Mouse (Mus musculus) spleen, embryonic (tissue): ENCODE data around the gene Stx1a.

Experiments
- CTCF ChIA-PET: fragments of 350-600 bp; sonication (Branson Sonifier 250); formaldehyde crosslinking; loops from one replicate; lab custom pipeline; 2022; lab: Charles Lee

The Stx1a gene

GRCm38 (mm10) chr5:135077564-135078481, 54.5 kb downstream of the Stx1a start, which contains the start of gene Vps37d:
Gene Vps37d (minus strand): TSS chr5:135078266.
- CTCF ChIA-PET = interaction anchor here (0.8 to 1.1 kb wide), 2 partner anchors 12 to 63 kb away, joined by 4 to 8 read pairs; no protein-coding TSS in a partner anchor

DNA sequence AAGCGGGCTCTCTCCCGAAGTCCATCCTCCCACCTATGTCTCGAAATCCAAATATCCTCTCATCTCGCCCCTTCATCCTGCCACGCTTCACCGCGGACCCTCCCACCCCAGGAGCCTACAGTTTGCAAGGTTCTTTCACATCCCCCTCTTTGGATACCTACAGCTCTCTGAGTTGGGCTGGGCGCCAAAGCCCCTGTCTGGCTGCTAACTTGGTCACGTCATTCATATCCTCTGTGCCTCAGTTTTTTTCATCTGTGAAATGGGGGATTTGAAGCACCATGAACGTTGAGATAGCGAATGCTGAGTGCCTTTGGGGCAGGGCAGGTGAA, 55.2 kb downstream of the Stx1a start:
- CTCF ChIA-PET = no interaction called here

GRCm38 (mm10) chr5:135079578-135079977, 56.3 kb downstream of the Stx1a start:
- CTCF ChIA-PET = no interaction called here

GRCm38 (mm10) chr5:135080539-135080938, 57.3 kb downstream of the Stx1a start:
- CTCF ChIA-PET = no interaction called here

GRCm38 (mm10) chr5:135086871-135087270, 63.6 kb downstream of the Stx1a start:
- CTCF ChIA-PET = no interaction called here

DNA sequence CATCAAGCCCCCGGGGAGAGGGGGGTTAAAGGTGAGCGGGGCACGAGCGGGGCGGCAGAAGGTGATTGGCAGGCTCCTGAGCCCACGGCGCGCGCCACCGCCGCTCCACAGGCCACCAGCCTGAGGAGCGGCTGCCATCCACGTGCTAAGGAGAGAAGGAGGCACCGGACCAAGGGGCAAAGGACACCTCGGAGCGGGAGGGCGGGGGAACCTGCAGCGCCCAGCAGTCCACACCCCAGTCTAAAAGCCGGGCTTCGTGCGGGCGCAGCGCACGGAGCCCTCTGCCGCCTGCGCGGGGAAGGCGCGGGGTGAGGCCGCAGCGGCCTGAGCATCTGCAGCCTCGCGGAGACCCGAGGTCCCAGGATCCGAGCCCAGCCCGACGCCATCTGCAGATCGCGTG, 66.4 kb downstream of the Stx1a start, which contains the start of gene Mlxipl:
Gene Mlxipl (plus strand): TSS at position 238 of the 400 bp plus-strand sequence.
- CTCF ChIA-PET = no interaction called here
